Comparison of ENCODE assay signal across 8 mouse cellular contexts in the genomic region with DNA sequence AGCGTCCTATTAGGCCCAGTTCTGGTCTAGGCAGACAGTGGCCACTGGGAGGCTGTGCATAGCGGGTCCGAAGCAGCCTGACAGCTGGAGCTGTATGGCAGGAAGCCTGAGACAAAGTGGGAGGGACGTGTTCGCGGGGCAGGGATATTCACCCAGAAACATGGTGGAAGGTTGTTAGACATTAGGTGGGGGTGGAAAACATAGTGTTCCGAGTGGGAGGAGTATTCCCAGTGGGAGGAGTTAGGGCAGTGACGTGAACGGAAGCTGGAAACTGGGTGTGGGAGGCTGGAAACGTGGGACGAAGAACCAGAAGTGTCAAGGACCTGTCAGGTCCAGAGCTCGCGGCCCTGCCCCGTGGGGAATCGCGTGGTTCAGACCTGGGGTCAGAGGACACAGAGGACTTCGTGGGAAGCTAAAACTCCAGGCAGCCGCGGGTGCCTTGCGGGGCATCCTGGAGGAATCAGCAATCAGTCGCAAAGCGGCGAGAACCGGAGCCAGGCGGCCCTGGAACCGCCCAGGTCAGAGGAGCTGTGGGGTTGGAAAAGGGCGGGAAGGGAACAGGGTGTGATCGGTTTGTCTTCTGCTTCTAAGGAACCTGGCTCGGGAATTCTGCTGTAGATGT. TPM values are rescaled to one million over a fixed set of nuclear protein-coding genes. Genes with fewer than 3 reads are reported as not detected.
DNase-seq lines count a peak whose midpoint lies in the region; ATAC-seq and TF ChIP-seq lines count a peak whose summit lies in the region.

TSS of gene Zfp948 (plus strand) at position 281 of the 622 bp plus-strand sequence.

- peak; percentile 17; the same call in 1 of the 2 replicates for TF ChIP-seq CTCF in kidney, postnatal 0 days (IDR thresholded peaks at IDR 0.05; ENCODE audit: low read depth)
- peak; percentile 52 for TF ChIP-seq CTCF in liver, adult 2 months (IDR thresholded peaks at IDR 0.05; ENCODE audit: low read depth, low read length)

- peaks cover 8% of the 10 kb centered on the region for H3K4me1 ChIP-seq in heart, embryonic 12.5 days (replicated peaks)
- 0 out of 2 replicates have a peak, but pooled peaks cover 9% of the 10 kb centered on the region for H3K4me1 ChIP-seq in kidney, postnatal 0 days (replicated peaks; ENCODE audit: insufficient read depth, low read length)
- H3K4me1 ChIP-seq in liver, adult 2 months (ENCODE audit: control insufficient read depth, insufficient read depth, low read length), result peaks cover 7% of the 10 kb centered on the region

- H3K27ac ChIP-seq in heart, embryonic 12.5 days (ENCODE audit: poor library complexity, severe bottlenecking), result peak within 1 kb of the TSS; percentile 83
- H3K27ac ChIP-seq in kidney, postnatal 0 days, result peak within 1 kb of the TSS; percentile 85
- peak within 1 kb of the TSS; percentile 79 for H3K27ac ChIP-seq in liver, adult 2 months (replicated peaks; ENCODE audit: insufficient read depth, low read depth, low read length)

- H3K9ac ChIP-seq in heart, embryonic 12.5 days, result peak within 1 kb of the TSS; percentile 78
- peak within 1 kb of the TSS; percentile 58 for H3K9ac ChIP-seq in kidney, postnatal 0 days (ENCODE audit: low read depth, low read length)
- H3K9ac ChIP-seq in liver, adult 2 months (ENCODE audit: low read depth, low read length), result peak within 1 kb of the TSS; percentile 68

- peaks cover 3% of the 10 kb centered on the region; the same call in 1 of the 2 replicates for H3K36me3 ChIP-seq in heart, embryonic 12.5 days
- no peaks in the 10 kb centered on the region for H3K36me3 ChIP-seq in kidney, postnatal 0 days (ENCODE audit: insufficient read depth, low read length)
- H3K36me3 ChIP-seq in liver, adult 2 months (ENCODE audit: control insufficient read depth, insufficient read depth, low read length), result peaks cover 3% of the 10 kb centered on the region

- under 1% methylated on average over 29 of the region's 29 CpGs for WGBS in heart, embryonic 12.5 days
- WGBS in kidney, postnatal 0 days, result 0% methylated on average over 29 of the region's 29 CpGs
- under 1% methylated on average over 29 of the region's 29 CpGs for WGBS in liver, adult 2 months

- H3K79me2 ChIP-seq in liver, adult 2 months (ENCODE audit: control insufficient read depth, insufficient read depth, low read length), result peaks cover 4% of the 10 kb centered on the region; the same call in 1 of the 2 replicates

- no peaks in the 10 kb centered on the region for H3K27me3 ChIP-seq in heart, embryonic 12.5 days (replicated peaks)
- no peaks in the 10 kb centered on the region for H3K27me3 ChIP-seq in kidney, postnatal 0 days (ENCODE audit: insufficient read depth, low read length)
- H3K27me3 ChIP-seq in liver, adult 2 months (ENCODE audit: control insufficient read depth, insufficient read depth, low read length), result no peaks in the 10 kb centered on the region

- peak; percentile 18; the same call in 1 of the 2 replicates for TF ChIP-seq POLR2A in liver, adult 2 months (IDR thresholded peaks at IDR 0.05; ENCODE audit: extremely low read depth, insufficient read depth, low read length)

- H3K4me2 ChIP-seq in heart, embryonic 12.5 days, result peak within 1 kb of the TSS; percentile 69
- H3K4me2 ChIP-seq in kidney, postnatal 0 days (ENCODE audit: low read length), result peak within 1 kb of the TSS; percentile 72

- ATAC-seq in CD4-positive, CD25-positive, alpha-beta regulatory T cell, adult 4 months, result peak; percentile 78
- ATAC-seq in heart, embryonic 12.5 days (ENCODE audit: insufficient number of reproducible peaks, low FRiP score), result peak; percentile 91
- ATAC-seq in kidney, postnatal 0 days (replicated peaks; ENCODE audit: low FRiP score, low read depth), result peak; percentile 95
- ATAC-seq in monocyte, adult 5-6 weeks (replicated peaks; ENCODE audit: insufficient number of reproducible peaks, low FRiP score, low TSS enrichment, poor library complexity, severe bottlenecking), result peak; percentile 72

- peak within 1 kb of the TSS; percentile 67 for H3K4me3 ChIP-seq in heart, embryonic 12.5 days
- H3K4me3 ChIP-seq in kidney, postnatal 0 days (replicated peaks; ENCODE audit: low read depth, low read length), result peak within 1 kb of the TSS; percentile 63
- H3K4me3 ChIP-seq in liver, adult 2 months (ENCODE audit: insufficient read depth, low read depth, low read length), result peak within 1 kb of the TSS; percentile 74

- peak; percentile 84 for DNase-seq in c-Kit-negative CD71-positive TER-119-positive erythroid progenitor cells, embryonic 14.5 days (ENCODE audit: low read depth, low spot score)
- DNase-seq in fat pad, adult 2 months (ENCODE audit: extremely low read depth, low read depth, low spot score), result peak; percentile 46
- DNase-seq in kidney, postnatal 0 days (ENCODE audit: low spot score), result peak; percentile 98
- DNase-seq in liver, adult 2 months (ENCODE audit: extremely low read depth, low read depth, low spot score), result peak; percentile 93
- peak; percentile 68 to 81 for DNase-seq in spleen, postnatal 4 days (ENCODE audit: low spot score in 2 of 2)

- H3K9me3 ChIP-seq in heart, embryonic 12.5 days (replicated peaks), result no peaks in the 10 kb centered on the region
- no peaks in the 10 kb centered on the region for H3K9me3 ChIP-seq in kidney, postnatal 0 days (replicated peaks; ENCODE audit: low read length)

RNA-seq across cellular contexts. Expression of gene Zfp948, which starts in this region (rescaled TPM):
- 10 to 100 TPM; 13.0 to 14.0 TPM for polyA plus RNA-seq in CD4-positive, CD25-positive, alpha-beta regulatory T cell, adult 4 months (2017; shearing (Covaris generic))
- polyA plus RNA-seq in heart, embryonic 12.5 days (2016; fragmentation: Nextera tagmentation; extraction: Ambion mirVana), result 14.4 and 15.1 TPM in 2 replicates
- 13.6 and 15.5 TPM in 2 replicates for polyA plus RNA-seq in kidney, postnatal 0 days (2015; fragmentation: Nextera tagmentation; extraction: Ambion mirVana)
- 3.0 and 3.4 TPM in 2 replicates for total RNA-seq in liver, adult 2 months (2014; rRNA removed)
- 0.37 and 0.51 TPM in 2 replicates for polyA plus RNA-seq in liver, adult 2 months (2012; rRNA removed)
- 0.43 to 5.9 TPM (median 5.0 TPM) in 3 replicates for total RNA-seq in monocyte, adult 5-6 weeks (2017)

Comparison
In these comparisons a context has a peak if more than half of its experiments do, and no peak if none do; other contexts are left out.
1. Peak in every context shown above with its lines: DNase-seq, ATAC-seq, H3K4me3 ChIP-seq and H3K27ac ChIP-seq.
2. DNase-seq: peak in every context shown above with its lines; median percentile 98 in kidney, postnatal 0 days; 93 in liver, adult 2 months; 84 in c-Kit-negative CD71-positive TER-119-positive erythroid progenitor cells, embryonic 14.5 days; 74 in spleen, postnatal 4 days; 46 in fat pad, adult 2 months.